Mouse (Mus musculus): Measurements from ENCODE around the gene Tubb4a.
A peak's percentile ranks its signal among the peaks of the same experiment; 100 is the strongest.
"Not testable (repeated sequence)": the region's sequence is repeated elsewhere in the genome, so short reads cannot be mapped to it uniquely, and the experiment has no call there.

Tubb4a gene

GRCm38 (mm10) chr17:57087049-57087832 is at the start of gene Tubb4a:
Gene Tubb4a (minus strand): TSS chr17:57087782.
- no peak for DNase-seq (ENCODE audit: low read depth, low spot score)

- no peak for DNase-seq (ENCODE audit: low read depth, low spot score)
Observed at GRCm38 (mm10) chr17:57135635-57136034, 48.1 kb upstream of the Tubb4a start.

GRCm38 (mm10) chr17:57134693-57135092 is 47.1 kb upstream of the Tubb4a start:
- DNase-seq (ENCODE audit: low read depth, low spot score): no peak

GRCm38 (mm10) chr17:57134021-57134420 is 46.4 kb upstream of the Tubb4a start:
- DNase-seq (ENCODE audit: low read depth, low spot score): not testable (repeated sequence)

DNA sequence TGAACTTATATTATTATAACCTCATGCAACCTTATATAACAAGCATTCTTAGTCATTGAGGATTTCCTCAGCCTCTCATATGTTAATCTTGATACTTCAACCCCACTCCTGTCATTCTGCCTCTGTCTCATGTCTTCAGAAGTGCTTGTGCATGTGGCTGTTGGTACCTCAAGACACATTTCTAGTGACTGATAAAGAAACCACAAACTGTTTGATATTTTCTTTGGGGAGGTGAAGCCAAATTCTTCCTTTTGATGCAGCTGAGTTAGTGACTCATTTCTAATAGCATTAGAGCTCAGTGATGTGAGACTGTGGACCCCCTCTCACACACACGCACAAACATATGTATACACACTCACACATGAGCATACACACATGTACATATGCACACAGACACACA is 44.2 kb upstream of the Tubb4a start:
- DNase-seq (ENCODE audit: low read depth, low spot score): no peak

- DNase-seq (ENCODE audit: low read depth, low spot score): no peak
Observed at GRCm38 (mm10) chr17:57125853-57126622, 38.5 kb upstream of the Tubb4a start.

- no peak for DNase-seq (ENCODE audit: low read depth, low spot score)
Observed at GRCm38 (mm10) chr17:57124792-57125191, 37.2 kb upstream of the Tubb4a start.

DNA sequence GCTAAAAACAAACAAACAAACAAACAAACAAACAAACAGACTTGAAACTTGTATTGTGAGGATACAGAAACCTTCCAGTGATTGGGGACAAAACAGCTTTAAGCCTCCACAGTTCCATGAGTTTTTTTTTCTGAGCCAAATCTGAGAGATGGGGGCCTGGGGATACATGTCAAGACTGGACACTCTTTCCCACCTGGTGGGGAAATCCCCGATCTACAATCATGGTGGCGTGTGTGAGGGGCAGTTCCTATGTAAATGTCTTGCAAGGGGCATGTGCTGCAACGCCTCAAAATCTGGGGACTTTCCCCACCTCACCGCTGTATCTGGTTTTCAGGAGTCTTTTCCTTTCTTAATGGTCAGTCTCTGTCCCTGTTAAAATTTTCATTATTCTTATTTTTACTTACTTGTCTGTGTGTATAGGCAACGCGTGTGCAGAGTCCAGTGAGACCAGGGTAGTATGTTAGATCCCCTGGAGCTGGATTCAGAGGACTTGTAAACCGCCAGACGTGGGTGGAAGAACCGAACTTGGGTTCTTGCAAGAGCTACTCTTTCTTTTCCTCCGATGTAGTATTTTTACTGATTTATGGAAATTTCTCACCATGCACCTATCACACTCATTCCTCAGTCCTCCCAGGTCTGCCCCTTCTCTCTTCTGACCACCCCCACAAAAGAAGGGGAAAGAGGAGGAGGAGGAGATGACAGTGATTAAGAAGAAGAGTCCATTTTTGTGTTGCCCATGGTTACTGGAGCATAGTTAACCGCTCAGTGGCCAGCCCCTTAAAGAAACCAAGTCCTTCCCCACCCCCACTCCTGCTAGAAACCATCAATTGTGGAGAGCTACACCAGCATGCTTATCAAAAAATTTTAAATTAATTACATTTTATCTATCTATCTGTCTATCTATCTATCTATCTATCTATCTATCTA is 35.9 kb upstream of the Tubb4a start:
- DNase-seq (ENCODE audit: low read depth, low spot score): no peak

DNA sequence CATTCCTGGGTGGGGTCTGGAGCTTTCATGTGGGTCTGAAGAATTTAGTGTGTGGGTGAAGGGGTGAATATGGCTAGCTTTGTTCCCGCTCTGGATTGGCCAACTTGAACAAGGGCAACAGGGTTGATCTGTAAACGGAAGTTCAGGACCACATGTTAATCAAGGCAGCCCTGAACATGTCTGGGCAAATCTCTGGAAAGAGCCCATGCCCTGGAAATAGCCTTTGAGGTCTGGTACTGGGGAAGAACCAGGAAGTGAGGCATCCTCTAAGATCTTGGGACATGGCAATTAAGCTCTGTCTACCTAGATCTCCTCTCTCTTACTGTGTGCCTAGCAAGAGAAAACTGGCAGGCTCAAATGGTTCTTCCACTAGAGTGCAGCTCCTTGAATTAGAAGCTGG is 34.3 kb upstream of the Tubb4a start:
- DNase-seq (ENCODE audit: low read depth, low spot score): peak; percentile 51

DNA sequence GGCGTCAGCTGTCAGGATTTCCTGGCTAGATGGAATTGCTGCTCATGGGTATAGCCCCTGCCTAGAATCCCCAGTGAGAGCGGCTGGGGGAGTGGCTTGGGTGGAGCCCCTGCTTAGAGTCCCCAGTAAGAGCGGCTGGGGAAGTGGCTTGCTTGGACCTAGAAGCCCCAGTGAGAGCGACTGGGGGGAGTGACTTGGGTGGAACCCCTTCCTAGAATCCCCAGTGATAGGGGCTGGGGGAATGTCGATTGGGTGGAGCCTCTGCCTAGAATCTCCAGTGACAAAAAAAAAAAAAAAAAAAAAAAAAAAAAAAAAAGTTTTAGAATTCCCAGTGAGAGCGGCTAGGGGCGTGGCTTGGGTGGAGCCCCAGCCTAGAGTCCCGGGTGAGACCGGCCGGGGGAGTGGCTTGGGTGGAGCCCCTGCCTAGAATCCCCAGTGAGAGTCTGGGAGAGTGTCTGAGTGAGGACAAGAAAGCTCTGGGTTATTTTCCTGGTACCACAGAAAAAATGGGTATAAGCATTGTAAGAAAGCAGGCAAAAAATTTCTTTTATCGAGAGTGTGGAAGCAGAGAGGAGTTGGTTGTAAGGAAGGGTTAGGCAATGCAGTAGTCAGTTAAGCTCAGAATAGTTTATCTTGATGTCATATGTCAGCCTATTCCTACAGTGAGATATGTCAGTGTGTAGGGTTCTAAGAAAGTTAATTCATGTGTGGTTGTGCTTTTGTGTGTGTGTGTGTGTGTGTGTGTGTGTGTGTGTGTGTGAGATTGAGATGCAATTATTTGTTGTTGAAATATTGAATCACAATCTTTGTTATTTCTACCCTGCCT is 31.2 kb upstream of the Tubb4a start:
- no peak for DNase-seq (ENCODE audit: low read depth, low spot score)

DNA sequence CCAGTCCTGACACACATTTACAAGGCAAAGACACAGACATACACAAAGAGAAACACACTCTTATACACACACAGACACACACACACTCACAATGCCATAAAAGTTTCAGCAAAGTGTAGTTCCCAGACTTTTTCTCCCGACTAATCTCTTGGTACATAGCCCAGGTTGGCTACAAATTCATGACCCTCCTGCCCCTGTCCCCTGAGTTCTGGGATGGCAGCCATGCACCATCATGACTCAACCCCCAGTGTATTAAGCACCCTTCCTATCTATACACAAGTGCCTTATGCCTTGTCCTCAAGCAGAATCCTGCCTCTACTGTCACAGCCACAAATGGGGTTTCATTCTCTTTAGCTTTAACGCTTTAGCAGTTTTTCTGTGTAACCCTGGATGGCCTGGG is 29.2 kb upstream of the Tubb4a start:
- DNase-seq (ENCODE audit: low read depth, low spot score): peak; percentile 67

DNA sequence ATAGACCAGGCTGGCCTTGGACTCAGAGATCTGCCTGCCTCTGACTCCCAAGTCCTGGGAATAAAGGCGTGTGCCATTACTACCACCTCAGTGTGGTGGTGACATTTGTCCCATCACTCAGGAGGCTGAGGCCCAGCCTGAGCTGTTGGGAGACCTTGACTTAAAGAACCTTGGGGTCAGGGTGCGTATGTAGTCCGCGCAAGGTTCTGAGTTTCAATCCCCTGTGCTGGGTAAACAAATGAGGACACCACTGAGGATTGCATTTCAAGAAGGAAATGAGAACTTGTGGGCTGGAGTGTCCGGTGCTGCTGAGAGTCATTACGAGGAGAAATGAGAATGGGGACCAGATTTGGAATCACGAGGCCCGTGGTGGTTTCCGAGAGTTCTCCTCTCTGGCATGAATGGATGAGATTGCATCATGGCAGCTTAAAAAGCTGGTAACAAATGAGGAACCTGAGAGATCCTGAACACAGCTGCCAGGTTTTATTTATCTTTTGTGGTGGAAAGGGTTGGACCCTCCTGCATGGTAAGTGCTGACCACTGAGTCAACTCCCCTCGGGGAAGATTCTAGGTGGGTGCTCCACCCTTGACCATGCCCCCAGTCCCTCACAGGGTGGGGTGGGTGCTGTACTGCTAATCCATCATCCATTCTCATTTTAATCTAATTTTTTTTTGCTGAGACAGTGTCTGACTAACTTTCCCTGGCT is 25.3 kb upstream of the Tubb4a start:
- DNase-seq (ENCODE audit: low read depth, low spot score): no peak

DNA sequence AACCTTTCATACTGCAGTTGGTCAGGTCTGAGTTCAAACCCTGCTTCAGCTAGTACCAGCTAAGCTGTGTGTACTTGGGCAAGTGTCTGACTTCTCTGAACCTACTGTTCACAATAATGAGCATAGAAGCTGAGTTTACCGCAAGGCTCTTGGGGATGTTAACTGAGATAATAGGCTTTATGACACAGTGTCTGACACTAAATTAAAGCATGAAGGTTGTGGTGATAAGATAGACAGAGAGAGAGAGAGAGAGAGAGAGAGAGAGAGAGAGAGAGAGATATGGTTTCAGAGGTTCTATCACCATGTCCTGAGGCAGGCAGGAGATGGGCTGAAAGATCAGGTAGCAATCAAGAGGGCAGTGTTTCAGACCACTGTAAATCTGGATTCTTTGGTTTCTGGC is 22.4 kb upstream of the Tubb4a start:
- DNase-seq (ENCODE audit: low read depth, low spot score): no peak

- DNase-seq (ENCODE audit: low read depth, low spot score): peak; percentile 79
Observed at GRCm38 (mm10) chr17:57108666-57109171, 21.1 kb upstream of the Tubb4a start.

- no peak for DNase-seq (ENCODE audit: low read depth, low spot score)
Observed at GRCm38 (mm10) chr17:57108040-57108665, 20.6 kb upstream of the Tubb4a start.

DNA sequence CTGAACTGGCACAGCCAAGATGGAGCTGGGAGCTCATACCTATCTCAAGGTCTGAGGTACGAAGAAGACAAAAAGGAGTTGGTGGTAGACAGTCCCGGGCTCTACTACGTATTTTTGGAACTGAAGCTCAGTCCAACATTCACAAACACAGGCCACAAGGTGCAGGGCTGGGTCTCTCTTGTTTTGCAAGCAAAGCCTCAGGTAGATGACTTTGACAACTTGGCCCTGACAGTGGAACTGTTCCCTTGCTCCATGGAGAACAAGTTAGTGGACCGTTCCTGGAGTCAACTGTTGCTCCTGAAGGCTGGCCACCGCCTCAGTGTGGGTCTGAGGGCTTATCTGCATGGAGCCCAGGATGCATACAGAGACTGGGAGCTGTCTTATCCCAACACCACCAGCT is 19.5 kb upstream of the Tubb4a start:
- DNase-seq (ENCODE audit: low read depth, low spot score): no peak

DNA sequence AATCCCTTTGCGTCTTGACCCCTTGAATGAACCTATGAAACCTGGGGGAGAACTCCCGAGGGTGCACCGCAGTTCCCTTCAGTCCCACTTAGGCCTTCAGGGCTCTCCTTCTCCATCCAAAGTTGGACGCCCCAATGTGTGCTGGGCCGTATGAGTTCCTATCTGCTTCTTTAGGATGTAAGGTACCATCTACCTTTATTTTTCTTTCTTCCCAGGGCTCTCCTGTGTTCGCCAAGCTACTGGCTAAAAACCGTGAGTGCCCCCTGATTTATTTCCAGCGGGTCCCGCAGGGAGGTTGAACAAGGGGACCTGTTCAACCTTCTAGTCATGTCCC is 18.4 kb upstream of the Tubb4a start:
- DNase-seq (ENCODE audit: low read depth, low spot score): no peak

DNA sequence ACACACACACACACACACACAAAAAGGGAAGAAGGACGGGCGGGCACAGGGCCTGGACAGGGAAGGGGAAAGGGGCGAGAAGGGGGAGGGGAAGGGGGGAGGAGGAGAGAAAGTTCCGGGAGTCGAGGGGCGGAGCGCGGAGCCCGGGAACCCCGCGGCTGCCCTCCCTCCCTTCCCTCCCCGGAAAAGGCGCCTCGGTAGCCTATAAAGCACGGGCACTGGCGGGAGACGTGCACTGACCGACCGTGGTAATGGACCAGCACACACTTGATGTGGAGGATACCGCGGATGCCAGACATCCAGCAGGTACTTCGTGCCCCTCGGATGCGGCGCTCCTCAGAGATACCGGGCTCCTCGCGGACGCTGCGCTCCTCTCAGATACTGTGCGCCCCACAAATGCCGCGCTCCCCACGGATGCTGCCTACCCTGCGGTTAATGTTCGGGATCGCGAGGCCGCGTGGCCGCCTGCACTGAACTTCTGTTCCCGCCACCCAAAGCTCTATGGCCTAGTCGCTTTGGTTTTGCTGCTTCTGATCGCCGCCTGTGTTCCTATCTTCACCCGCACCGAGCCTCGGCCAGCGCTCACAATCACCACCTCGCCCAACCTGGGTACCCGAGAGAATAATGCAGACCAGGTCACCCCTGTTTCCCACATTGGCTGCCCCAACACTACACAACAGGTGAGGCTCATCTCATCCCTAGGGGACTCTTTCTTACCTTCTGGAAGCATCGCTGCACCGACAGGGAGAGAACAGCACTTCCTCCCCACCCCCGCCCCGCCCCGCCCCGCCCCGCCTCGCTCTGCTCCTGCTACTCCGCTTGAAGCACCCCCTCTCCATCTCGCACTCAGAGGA is 17.8 kb upstream of the Tubb4a start, which contains the start of gene Tnfsf9:
Tnfsf9 (plus strand) TSS at position 145 of the 854 bp plus-strand sequence.
- DNase-seq (ENCODE audit: low read depth, low spot score): peak; percentile 64

DNA sequence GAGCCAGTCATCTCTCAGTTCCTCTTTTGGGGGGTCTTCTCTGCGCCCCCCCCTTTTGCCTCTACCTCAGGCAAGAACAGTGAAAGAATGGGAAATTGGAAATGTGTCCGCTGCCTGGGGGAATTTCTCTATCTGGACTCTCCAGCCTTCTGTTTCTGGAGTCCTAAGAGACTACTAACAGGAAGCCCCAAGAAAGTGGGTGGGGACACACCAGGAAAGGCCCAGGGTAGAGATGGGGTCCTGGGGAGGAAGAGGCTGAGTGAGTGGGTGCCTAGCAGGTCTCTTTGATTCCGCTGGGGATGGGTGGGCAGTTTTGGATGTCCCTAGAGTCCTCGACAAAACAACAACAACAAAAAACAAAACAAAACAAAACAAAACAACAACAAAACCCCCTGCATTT is 16.9 kb upstream of the Tubb4a start:
- DNase-seq (ENCODE audit: low read depth, low spot score): peak; percentile 39

Measured in 3T3-L1 (cell line).